Mouse (Mus musculus): ENCODE data around the gene 5830411N06Rik.
A peak's percentile ranks its signal among the peaks of the same experiment; 100 is the strongest.

5830411N06Rik gene

GRCm38 (mm10) chr7:140247216-140247615, at the start of gene 5830411N06Rik:
Gene 5830411N06Rik, plus strand, starts transcription at chr7:140247284.
- no peak for DNase-seq (ENCODE audit: low spot score)

GRCm38 (mm10) chr7:140201090-140201489, 46.0 kb upstream of the 5830411N06Rik start:
- DNase-seq (ENCODE audit: low spot score) = no peak

GRCm38 (mm10) chr7:140205864-140206263, 41.2 kb upstream of the 5830411N06Rik start, which contains the start of gene Olfr524:
Gene Olfr524, minus strand, starts transcription at chr7:140205964.
- no peak for DNase-seq (ENCODE audit: low spot score)

- DNase-seq (ENCODE audit: low spot score) = no peak
Observed at GRCm38 (mm10) chr7:140206904-140207303, 40.2 kb upstream of the 5830411N06Rik start.

GRCm38 (mm10) chr7:140208153-140208552, 38.9 kb upstream of the 5830411N06Rik start:
- no peak for DNase-seq (ENCODE audit: low spot score)

GRCm38 (mm10) chr7:140208677-140209076, 38.4 kb upstream of the 5830411N06Rik start:
- DNase-seq (ENCODE audit: low spot score) = no peak

- DNase-seq (ENCODE audit: low spot score) = no peak
Observed at GRCm38 (mm10) chr7:140213841-140214240, 33.2 kb upstream of the 5830411N06Rik start.

GRCm38 (mm10) chr7:140217967-140218366, 29.1 kb upstream of the 5830411N06Rik start, which contains the start of gene Cd163l1:
Gene Cd163l1, plus strand, starts transcription at chr7:140218267.
- no peak for DNase-seq (ENCODE audit: low spot score)

- DNase-seq (ENCODE audit: low spot score) = no peak
Observed at GRCm38 (mm10) chr7:140219268-140219667, 27.8 kb upstream of the 5830411N06Rik start.

GRCm38 (mm10) chr7:140220375-140220774, 26.7 kb upstream of the 5830411N06Rik start:
- no peak for DNase-seq (ENCODE audit: low spot score)

GRCm38 (mm10) chr7:140224209-140224608, 22.9 kb upstream of the 5830411N06Rik start:
- no peak for DNase-seq (ENCODE audit: low spot score)

GRCm38 (mm10) chr7:140228476-140228875, 18.6 kb upstream of the 5830411N06Rik start:
- no peak for DNase-seq (ENCODE audit: low spot score)

GRCm38 (mm10) chr7:140231026-140231425, 16.1 kb upstream of the 5830411N06Rik start:
- no peak for DNase-seq (ENCODE audit: low spot score)

GRCm38 (mm10) chr7:140233696-140234095, 13.4 kb upstream of the 5830411N06Rik start:
- peak; percentile 53 for DNase-seq (ENCODE audit: low spot score)

GRCm38 (mm10) chr7:140253780-140254299, 6.8 kb downstream of the 5830411N06Rik start:
- no peak for DNase-seq (ENCODE audit: low spot score)

- DNase-seq (ENCODE audit: low spot score) = no peak
Observed at GRCm38 (mm10) chr7:140295746-140296145, 48.7 kb downstream of the 5830411N06Rik start.

GRCm38 (mm10) chr7:140296876-140297275, 49.8 kb downstream of the 5830411N06Rik start:
- DNase-seq (ENCODE audit: low spot score) = no peak

GRCm38 (mm10) chr7:140299416-140299815, 52.3 kb downstream of the 5830411N06Rik start:
- no peak for DNase-seq (ENCODE audit: low spot score)

- DNase-seq (ENCODE audit: low spot score) = no peak
Observed at GRCm38 (mm10) chr7:140319861-140320385, 72.8 kb downstream of the 5830411N06Rik start.

GRCm38 (mm10) chr7:140320558-140320957, 73.5 kb downstream of the 5830411N06Rik start, which contains the start of gene Olfr525:
Gene Olfr525, plus strand, starts transcription at chr7:140320858.
- no peak for DNase-seq (ENCODE audit: low spot score)

- DNase-seq (ENCODE audit: low spot score) = no peak
Observed at GRCm38 (mm10) chr7:140321135-140321534, 74.1 kb downstream of the 5830411N06Rik start.

- DNase-seq (ENCODE audit: low spot score) = no peak
Observed at GRCm38 (mm10) chr7:140329766-140330304, 82.8 kb downstream of the 5830411N06Rik start.

GRCm38 (mm10) chr7:140333717-140334116, 86.6 kb downstream of the 5830411N06Rik start, which contains the start of gene Olfr527:
Gene Olfr527, plus strand, starts transcription at chr7:140334017.
- DNase-seq (ENCODE audit: low spot score) = no peak

All from layer of hippocampus, adult 11-12 months (tissue).